Mouse (Mus musculus) testis, postnatal 14 days (tissue): ENCODE measurements at regions not wholly inside any gene's neighbourhood (a gene's known extent, or its start where the extent isn't known, plus 50 kb on each side); places are given as distances from the start of the nearest gene placed in this dataset.

Experiments
- DNase-seq: peaks from one replicate; pipeline ENCODE4 v3.0.0; 2021; ENCODE audit warnings: low spot score

DNA sequence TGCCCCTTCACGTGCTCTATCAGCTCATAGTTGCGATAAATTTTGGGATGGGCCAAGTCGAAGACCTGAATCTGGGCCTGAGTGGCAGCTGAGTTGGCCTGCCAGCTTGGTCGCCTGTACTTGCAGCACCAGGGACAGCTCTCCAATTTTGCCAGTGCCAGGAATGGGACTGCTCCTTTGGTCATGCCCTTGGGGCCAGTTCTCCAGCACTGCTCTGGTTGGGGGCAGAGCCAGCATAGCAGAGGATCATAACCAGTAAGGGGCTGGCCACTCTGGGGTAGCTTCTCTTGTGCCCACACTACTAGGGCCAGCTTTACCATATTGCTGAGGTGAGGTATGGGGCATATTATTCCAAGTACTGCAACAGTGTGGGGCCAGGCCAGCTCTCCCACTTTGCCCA lies 397.0 kb upstream of the Cadm2 start:
- no peak for DNase-seq

DNA sequence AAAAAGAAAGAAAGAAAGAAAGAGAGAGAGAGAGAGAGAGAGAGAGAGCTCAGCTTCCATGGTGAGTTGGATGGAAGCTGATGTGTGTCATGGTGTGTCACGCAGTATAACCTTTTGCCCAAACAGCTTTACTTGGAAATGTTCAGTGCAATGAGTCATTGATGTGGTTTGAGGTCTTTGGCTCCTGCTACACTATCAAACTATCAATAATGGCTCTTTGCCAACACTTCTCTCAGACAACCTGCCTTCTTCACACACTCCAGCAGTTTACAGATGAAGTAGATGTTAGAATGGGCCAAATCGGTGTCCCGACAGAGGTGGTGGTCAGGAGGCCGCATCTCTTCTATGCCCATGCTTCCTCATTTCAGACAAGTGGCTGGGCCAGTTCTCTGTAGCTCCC lies 369.0 kb upstream of the Cadm2 start:
- no peak for DNase-seq

DNA sequence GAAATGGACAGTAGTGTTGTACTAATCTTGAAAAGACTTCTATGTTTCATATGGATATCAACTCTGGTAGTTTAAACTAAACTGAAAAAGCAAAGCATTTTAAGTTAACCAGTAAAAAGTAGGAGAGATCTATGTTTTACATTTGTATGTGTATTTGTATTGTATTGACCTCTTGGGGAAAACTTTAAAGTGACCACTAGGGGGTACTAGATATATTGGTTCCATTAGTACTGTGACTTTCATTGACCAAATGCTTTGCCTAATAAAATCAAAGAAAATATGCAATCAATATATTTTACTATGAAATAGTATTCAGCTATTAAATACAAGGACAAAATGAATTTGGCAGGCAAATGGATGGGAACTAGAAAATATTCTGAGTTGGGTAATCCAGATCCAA lies 355.9 kb upstream of the Cadm2 start:
- no peak for DNase-seq

DNA sequence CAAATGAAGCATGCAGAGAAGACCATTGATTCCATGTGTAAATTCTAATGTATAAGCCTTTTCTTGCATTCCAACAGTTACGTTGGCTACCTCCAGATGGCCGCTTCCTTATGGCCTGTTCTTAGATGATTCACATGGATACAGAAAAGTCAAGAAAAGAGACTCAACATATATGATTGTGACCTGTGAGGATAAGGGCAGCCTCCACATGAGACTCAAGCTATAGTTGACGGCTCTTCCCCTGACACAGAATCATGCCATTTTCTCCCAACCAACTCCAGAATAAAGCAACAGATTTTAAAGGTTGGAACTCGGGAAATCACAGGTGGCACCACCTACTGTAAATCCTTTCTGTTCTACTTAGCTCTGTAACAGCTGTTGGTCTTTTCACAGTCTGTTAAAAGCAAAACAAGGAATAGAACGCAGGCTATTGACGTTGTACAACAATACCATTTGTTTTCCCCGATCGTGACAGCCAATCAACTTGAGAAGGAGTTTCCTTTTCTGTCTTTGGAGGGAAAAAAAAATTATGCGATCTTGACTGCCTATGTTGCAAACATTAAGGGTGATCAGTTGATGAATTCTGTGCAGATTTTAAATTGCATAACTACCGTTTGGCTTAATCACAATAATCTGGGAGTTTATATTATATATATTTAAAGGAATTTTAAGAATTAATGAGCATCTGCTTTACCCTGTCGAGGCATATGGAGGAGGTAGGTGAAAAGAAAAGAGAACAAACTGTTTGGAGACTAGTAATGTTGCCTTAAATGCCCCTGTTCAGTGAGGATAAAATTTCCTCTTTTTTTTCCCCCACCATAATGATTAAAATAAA lies 347.8 kb upstream of the Cadm2 start:
- DNase-seq = no peak

DNA sequence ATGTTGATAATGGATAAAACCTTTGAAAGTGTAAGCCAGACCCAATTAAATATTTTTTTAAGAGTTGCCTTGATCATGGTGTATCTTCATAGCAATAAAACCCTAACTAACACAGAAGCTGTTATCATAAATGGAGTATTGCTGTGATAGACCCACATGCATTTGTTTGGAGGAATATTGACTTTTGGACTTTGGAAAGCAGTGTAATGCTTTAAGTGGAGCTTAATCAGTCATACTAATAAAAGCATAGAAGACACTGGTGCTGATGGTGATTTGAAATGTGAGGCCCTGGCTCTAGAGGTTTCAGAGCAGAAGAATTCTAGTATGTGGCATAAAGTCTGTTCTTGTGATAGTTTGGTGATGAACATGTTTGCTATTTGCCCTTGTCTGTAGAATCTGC lies 328.4 kb upstream of the Cadm2 start:
- DNase-seq = no peak

DNA sequence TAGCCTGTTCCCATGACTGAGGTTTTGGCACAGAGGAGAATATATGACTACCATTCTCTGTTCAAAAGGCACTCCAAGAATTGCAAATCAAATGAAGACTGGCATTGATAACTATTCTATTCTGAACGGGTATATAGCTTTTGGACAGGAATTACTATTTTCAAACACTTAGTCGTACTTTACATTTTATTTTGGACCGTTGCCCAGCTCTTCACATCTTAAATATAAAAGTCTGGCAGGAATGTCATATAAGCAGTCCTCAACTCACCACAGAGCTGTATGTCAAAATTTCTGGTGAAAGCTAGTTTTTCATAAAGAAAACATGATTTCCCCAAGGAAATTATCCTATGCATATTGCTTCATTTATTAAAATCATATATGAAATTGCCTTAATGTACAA lies 323.7 kb upstream of the Cadm2 start:
- DNase-seq = no peak

DNA sequence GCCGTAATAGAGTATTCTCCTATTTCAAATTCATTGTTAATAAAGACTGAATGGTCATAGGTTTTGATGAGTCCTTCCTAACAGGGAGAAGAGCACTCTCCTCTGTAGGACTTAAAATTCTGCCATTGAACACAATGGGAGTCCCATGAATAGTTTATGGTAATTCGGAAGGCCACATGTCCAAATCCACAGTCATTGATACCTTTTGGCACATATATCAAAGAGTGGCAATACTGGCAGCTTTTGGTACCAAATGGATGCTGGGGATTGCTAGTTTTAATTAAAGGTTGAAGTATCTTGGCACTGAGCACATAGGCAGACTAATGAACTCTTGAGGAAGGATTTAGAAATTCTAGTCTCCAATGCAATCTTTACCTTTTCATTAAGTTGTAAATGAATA lies 298.5 kb upstream of the Cadm2 start:
- DNase-seq = no peak

DNA sequence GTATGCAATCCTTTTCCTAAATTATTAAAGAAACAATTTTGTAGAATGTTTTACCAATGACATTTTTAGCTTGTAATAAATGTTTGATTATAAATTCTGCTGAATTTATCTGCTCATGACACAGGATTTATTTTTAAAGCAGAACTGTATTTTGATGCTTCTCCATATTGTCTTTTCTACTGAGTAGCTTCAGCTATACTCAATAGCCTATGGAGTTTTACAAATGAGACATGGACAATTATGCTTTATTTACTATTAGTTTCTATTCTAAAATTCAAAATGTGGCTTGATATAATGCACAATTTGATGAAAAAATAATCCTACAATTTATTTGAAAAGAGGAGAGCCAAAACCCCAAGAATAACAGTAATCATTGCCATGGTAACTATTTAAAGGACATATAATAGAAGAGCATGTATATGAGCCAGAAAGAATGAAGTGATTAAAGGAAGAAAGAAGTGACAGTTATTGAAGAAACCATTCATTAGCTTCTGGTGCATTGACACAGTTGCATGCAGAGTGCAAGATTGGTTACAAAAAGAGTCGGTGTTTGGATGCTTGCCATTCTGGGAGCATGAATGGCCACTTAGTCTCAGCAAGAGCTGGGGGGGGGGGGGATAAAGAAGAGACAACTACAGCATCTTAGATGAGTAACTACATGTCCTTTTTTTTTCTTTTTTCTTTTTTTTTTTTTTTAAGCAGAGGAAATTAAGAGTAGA lies 250.8 kb upstream of the Cadm2 start:
- no peak for DNase-seq

DNA sequence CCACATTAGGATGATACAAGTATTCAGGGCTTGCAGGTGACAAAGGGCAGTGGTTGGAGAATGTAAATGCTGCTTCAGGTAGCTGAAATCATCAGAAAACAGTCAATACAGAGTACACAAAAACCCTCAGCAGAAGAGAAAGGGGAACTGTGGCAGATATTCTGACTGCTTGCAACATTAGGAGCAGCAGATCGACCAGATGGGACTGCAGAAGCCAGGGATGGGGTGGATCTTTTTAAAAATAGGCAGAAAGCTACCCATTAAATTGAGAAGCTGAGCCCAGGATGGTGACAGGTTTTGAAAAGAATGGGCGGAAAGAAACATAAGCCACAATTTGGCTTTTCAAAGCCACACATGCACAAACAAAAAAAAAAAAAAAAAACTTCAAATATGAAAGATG lies 229.5 kb upstream of the Cadm2 start:
- DNase-seq = no peak

DNA sequence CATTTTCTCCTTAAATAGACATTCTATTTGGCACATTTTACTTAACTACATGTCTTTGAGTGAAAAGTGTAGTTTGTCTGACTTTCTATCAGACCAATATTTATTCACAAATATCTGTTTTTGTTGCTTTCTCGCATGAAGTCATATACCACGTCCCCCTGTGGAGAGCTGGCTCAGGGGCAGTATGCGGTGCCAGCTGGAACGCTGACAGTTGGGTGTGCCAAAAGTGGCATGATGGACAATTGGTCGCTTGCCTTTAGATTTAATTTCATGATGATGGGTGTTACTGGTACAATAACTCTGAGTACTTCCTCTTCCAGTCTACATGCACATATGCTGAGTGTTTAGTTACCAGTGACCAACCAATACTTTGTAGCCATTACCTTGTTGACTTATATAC lies 223.8 kb upstream of the Cadm2 start:
- no peak for DNase-seq

DNA sequence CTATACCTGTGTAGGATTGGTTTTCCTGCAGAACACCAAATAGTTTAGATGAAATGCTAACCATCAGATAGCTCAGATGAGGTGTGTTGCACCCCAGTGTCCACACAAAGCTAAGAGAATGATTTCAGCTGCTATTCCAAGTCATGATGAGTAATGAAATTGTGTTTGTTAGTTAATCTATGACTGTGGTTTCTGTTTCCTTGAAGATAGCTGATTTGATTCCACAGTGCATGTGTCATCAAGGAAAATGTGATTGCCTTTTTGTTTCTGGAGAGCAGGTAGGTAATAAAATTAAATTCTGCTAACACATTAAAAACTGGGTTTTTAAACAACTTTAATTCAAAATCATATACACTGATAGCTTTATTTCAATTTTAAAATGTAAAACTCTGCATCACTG lies 176.5 kb upstream of the Cadm2 start:
- DNase-seq = no peak

DNA sequence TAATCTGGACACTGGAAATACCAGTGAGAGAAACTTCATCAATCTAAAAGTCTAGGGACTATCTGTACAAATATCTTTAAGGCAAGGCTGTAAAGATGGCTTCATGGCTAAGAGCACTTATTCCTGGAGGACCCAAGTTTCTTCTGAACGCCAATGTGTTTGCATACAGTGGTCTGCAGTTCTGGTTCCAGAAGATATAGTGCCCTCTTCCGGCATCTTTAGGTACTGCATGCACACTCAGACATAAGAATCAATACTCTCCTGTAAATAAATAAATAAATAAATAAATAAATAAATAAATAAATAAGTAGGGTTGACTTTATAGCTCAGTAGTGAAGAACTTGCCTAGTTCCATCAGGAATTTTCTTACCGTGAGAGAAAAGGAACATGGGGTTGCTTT lies 155.4 kb upstream of the Cadm2 start:
- DNase-seq = peak; percentile 4

DNA sequence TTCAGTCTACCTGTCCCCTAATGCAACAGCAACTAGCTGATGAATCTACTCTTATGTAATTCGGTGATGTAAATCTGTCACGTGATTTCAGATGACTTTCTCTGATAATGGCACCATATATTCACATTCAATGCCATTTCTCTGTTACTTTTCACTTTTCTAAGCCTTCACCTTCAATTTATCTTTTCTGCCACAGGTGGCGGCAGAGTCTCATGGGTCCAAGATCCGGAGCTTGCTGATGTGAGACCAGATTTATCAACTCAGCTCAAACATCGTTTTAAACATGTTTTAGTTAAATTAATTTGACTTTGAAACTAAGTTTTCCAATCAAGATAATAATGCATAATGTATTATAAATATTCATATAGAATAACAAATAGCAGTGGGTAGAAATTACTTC lies 148.4 kb upstream of the Cadm2 start:
- no peak for DNase-seq

DNA sequence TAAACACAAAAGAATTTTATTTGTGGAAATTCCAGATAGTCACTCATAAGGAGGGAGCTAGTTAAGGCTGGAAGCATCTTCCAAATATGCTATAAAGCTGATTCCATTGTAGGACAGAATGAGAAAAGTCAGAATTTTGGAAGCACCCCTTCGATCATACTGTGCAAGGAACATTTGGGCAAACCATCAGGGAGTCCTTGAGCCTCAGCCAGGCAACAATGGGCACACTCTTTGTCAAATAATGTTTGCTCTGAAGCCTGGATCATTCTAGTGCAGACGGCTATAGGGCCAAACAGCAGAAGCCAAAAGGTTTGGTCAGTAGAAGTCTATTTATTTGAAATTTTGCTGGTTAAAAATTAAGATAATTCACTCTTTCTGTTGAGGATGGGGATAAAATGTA lies 114.7 kb upstream of the Cadm2 start:
- DNase-seq = no peak

DNA sequence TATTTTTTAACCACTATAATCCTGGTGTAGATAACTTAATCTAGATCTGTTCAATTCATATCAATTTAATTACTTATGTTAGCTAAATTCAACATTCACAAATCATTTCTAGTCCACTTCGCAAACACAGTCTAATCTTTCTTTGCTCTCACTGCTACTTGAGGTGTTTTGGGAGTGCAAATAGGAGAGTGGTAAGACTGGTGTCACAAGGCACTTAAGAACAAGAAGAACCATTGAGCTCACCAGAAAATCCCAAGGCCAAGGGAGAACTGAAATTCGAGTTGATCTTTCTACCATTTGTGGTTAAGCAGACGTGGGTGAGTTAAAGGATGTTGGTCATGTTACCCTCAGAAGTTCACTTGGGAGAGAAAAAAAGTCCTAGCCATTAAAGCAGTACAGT lies 77.9 kb upstream of the Cadm2 start:
- no peak for DNase-seq
